15 mouse cellular contexts compared by ENCODE assay signal in genomic region chr3:126622509-126622908, GRCm38 (mm10).
"Had no signal": no experiment of that assay in that cellular context is flagged by ENCODE, and none has a peak within 500 bp of the region (broad histone marks: within the 10 kb centered on the region; RNA-seq: fewer than 3 reads in every experiment).

No protein-coding gene starts in this region.

- H3K4me2 ChIP-seq: liver, embryonic 11.5 days; lung, embryonic 15.5 days; midbrain, embryonic 12.5 days; neural tube, embryonic 12.5 days; stomach, embryonic 15.5 days had no signal

- H3K9me3 ChIP-seq: lung, embryonic 15.5 days; midbrain, embryonic 12.5 days; neural tube, embryonic 12.5 days; stomach, embryonic 15.5 days had no signal

- H3K9ac ChIP-seq: liver, embryonic 14.5 days; lung, embryonic 15.5 days; midbrain, embryonic 12.5 days; neural tube, embryonic 12.5 days; stomach, embryonic 15.5 days had no signal

- DNase-seq: liver; lung, adult 2 months; midbrain, embryonic 14.5 days; right cerebral cortex, postnatal 14 days; thymus, adult 18-20 months; thymus, postnatal 14 days; thymus, postnatal 36 days had no signal

- H3K36me3 ChIP-seq: lung, embryonic 15.5 days; midbrain, embryonic 12.5 days; neural tube, embryonic 12.5 days; stomach, embryonic 15.5 days had no signal

- H3K4me3 ChIP-seq: lung, embryonic 15.5 days; megakaryocyte, embryonic 14.5 days; midbrain, embryonic 12.5 days; neural tube, embryonic 12.5 days; stomach, embryonic 15.5 days had no signal

- H3K27ac ChIP-seq: liver, embryonic 14.5 days; lung, embryonic 15.5 days; midbrain, embryonic 12.5 days; neural tube, embryonic 12.5 days; stomach, embryonic 15.5 days; stomach, postnatal 0 days had no signal

- H3K27me3 ChIP-seq: lung, embryonic 15.5 days; midbrain, embryonic 12.5 days; neural tube, embryonic 12.5 days; stomach, embryonic 15.5 days had no signal

- H3K4me1 ChIP-seq: megakaryocyte, embryonic 14.5 days; midbrain, embryonic 12.5 days; neural tube, embryonic 12.5 days; stomach, embryonic 15.5 days had no signal
